Mouse (Mus musculus): Measurements from ENCODE around the gene Gm11985. TPM values are rescaled to one million over a fixed set of nuclear protein-coding genes. Genes with fewer than 3 reads are reported as not detected.

The Gm11985 gene
- total RNA-seq, 2 experiments from 2014 or later, result not detected

DNA sequence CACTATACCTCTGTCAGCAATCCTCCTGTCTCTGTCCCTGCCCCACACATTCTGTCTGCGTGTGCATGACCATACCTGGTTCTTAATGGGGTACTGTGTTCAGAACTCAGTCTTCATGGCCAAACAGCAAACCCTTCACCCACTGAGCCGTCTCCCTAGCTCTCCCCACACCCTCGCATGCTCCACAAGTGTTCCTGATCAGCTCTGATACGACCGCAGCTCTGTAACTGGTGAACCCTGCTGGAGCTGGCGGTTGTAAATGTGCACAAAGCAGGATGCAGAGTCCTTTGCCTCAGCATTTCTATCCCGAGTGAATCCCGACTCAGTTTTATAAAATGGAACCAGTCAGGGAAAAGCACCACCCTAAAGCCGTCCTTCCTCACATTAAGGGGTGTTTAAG, 15.5 kb upstream of the Gm11985 start:
- intact Hi-C loops (cut with DNase I), result no loop called here
- no peak for DNase-seq

GRCm38 (mm10) chr11:7202206-7202605, 13.8 kb upstream of the Gm11985 start:
- no peak for DNase-seq
- intact Hi-C loops (cut with DNase I), result no loop called here

GRCm38 (mm10) chr11:7200393-7200783, 12.0 kb upstream of the Gm11985 start:
- no peak for DNase-seq
- intact Hi-C loops (cut with DNase I), result no loop called here

DNA sequence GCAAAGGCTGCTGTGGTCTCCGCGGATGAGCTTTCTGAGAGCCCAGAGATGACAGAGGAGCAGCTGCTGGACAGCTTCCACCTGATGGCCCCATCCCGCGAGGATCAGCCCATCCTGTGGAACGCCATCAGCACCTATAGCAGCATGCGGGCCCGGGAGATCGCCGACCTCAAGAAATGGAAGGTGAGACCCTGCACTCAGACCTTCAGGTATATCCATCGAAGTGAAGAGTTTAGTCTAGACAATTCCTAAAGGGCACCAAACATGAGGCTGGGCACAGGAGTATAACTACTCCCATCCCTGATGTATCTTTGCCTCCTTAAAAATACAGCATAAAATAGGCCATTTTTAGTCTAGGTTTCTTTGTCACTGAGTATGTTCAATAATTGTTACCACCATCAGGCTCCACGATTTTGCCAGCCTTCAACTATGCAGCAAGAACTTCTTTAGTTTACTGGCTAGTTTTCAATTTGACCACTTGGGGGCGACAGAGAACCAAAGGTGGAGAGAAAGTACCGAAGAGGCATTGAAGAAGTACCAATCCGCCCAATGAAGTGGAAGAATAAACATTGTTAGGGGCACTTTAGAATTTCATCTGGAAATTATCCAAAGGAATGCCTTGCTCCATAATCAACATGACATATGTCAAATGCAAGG, 11.5 kb upstream of the Gm11985 start:
- DNase-seq, result peak; percentile 59 to 78
- intact Hi-C loops (cut with DNase I), result no loop called here

GRCm38 (mm10) chr11:7198481-7199256, 10.3 kb upstream of the Gm11985 start:
- no peak for DNase-seq
- intact Hi-C loops (cut with DNase I), result no loop called here

- intact Hi-C loops (cut with DNase I), result no loop called here
- DNase-seq, result no peak
Measured at GRCm38 (mm10) chr11:7198006-7198405, 9.6 kb upstream of the Gm11985 start.

DNA sequence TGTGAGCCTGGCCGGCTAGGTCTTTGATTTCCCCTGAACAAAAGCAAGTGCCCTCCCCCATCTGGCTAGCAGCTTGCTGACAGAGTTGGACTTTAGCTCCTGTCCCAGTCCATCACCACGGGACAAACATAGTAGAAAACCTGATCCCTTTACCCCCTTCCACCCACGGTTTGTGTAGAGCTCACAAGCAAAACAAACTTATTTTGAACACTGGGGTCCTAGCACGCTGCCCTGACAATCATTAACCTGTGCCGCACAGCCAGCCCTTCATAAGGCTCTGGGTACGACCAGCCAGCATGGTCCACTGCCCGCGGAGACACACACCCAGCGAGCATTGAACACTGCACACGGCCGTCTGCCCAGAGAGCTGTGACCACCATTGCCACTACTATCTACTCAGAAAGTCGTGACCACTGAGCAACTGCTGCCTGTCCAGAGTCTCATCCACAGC, 9.1 kb upstream of the Gm11985 start, which contains the start of gene Igfbp1:
TSS of gene Igfbp1 (plus strand) at position 292 of the 451 bp plus-strand sequence.
- intact Hi-C loops (cut with DNase I), result no loop called here
- DNase-seq, result no peak

DNA sequence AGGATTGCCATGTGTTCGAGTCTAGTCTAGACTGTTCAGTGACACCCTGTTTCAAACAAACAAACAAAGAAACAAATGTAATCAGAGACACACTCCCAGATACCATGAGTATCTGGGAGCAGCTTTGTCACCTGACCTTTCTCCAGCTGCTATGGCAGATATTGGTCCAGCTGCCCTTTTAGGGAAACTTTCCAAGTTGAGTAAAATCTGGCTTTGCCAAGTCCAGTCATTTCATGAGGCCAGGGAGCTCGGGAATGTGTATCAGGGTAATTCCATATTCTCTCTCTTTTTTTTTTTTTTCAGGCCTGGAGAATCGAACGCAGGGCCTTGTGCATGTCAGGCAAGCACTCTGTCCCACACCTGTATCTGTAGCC, 6.9 kb upstream of the Gm11985 start:
- intact Hi-C loops (cut with DNase I), result no loop called here
- DNase-seq, result no peak

GRCm38 (mm10) chr11:7194432-7195311, 6.3 kb upstream of the Gm11985 start:
- intact Hi-C loops (cut with DNase I), result no loop called here
- no peak for DNase-seq

GRCm38 (mm10) chr11:7193134-7193533, 4.8 kb upstream of the Gm11985 start:
- DNase-seq, result no peak
- intact Hi-C loops (cut with DNase I), result no loop called here

- intact Hi-C loops (cut with DNase I), result no loop called here
- no peak for DNase-seq
Measured at GRCm38 (mm10) chr11:7192710-7193109, 4.3 kb upstream of the Gm11985 start.

DNA sequence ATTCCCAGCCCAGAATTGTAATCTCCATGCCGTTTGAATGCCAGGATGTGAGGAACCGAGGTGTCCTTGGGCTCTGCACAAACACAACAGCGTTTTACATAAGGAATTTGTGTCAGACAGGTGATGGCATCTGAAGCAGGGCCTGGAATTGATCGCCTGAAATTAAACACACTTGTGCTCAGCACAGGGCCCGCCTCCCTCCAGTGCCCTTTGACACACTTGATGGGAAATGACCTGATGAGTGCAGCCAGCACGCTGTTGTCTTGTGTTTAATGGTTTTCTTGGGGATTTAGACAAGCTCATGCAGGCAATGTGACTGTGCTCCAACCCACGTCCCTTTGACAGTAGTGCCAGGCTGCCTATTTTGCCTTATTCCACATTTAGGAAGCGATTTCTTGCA, 897 bp downstream of the Gm11985 start:
- intact Hi-C loops (cut with DNase I), result no loop called here
- DNase-seq, result no peak

- DNase-seq, result no peak
- intact Hi-C loops (cut with DNase I), result no loop called here
Measured at GRCm38 (mm10) chr11:7184420-7184819, 3.9 kb downstream of the Gm11985 start.

GRCm38 (mm10) chr11:7182409-7183042, 5.8 kb downstream of the Gm11985 start:
- intact Hi-C loops (cut with DNase I), result no loop called here

GRCm38 (mm10) chr11:7179276-7179675, 9.1 kb downstream of the Gm11985 start:
- intact Hi-C loops (cut with DNase I), result no loop called here
- DNase-seq, result no peak

More at GRCm38 (mm10) chr11:7182409-7183042, 5.8 kb downstream of the Gm11985 start:
- DNase-seq, result no peak

DNA sequence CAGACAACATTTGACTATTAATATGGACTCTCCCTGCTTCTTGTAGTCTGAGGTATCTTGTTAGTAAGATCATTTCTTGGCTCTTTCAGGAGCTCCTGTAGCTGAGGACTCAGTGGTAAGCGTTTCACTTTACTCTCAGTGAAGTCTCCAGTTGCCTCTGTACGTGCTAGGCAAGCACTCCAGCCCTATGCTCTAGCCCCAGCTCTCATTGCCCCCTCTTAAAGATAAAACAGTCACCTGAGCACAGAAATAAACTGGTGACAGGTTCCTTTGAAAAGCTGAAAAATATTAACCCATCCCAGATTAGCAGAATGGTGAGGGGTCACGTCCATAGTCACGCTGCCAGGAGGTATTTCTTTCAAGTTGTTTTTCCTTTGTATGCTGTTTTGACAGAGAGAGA, 9.6 kb downstream of the Gm11985 start:
- intact Hi-C loops (cut with DNase I), result no loop called here
- DNase-seq, result no peak

DNA sequence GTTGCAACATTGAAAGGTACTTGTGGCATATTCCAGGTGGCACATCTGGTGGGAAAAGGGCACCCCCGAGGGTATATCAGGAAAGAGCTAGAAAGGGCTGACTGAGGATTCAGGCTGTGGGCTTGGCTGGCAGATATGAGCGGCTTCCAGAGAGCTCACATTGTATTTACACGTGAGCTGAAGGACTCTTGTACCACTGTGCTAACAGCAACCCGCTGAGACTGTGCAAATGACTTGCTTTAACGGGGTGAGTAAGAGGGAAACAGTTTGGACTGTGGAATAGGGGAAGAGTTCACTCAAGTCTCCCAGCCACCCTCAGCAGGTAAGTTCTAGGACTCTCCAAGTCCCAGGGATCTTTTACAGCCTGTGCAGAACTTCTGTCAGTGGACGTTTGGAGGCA, 14.7 kb downstream of the Gm11985 start:
- intact Hi-C loops (cut with DNase I), result no loop called here

GRCm38 (mm10) chr11:7169645-7170044, 18.7 kb downstream of the Gm11985 start:
- DNase-seq, result no peak
- intact Hi-C loops (cut with DNase I), result no loop called here

More for the DNA sequence above, 14.7 kb downstream of the Gm11985 start:
- DNase-seq, result no peak

DNA sequence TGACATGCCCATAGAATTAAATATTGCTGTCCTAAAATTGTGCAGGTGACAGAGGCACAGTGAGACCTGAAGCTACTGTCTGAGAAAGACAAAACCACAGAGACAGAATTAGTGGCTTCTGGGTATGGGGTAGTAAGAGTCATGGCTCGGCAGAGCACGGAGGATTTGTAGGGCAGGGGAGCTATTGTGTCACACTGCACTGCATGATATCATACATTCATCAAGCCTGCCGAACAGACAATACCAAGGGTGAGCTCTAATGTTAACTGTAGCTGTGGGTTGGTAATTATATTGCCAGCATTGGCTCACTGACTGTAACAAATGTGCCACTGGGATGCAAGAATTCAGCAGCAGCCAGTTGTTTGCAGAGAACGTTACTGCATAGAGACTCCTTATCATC, 24.0 kb downstream of the Gm11985 start:
- intact Hi-C loops (cut with DNase I), result no loop called here
- DNase-seq, result no peak

GRCm38 (mm10) chr11:7161502-7162174, 26.7 kb downstream of the Gm11985 start:
- intact Hi-C loops (cut with DNase I), result no loop called here
- peak; percentile 18 to 47 for DNase-seq

Measured in heart, postnatal 10 days (tissue).